In the genomic region with DNA sequence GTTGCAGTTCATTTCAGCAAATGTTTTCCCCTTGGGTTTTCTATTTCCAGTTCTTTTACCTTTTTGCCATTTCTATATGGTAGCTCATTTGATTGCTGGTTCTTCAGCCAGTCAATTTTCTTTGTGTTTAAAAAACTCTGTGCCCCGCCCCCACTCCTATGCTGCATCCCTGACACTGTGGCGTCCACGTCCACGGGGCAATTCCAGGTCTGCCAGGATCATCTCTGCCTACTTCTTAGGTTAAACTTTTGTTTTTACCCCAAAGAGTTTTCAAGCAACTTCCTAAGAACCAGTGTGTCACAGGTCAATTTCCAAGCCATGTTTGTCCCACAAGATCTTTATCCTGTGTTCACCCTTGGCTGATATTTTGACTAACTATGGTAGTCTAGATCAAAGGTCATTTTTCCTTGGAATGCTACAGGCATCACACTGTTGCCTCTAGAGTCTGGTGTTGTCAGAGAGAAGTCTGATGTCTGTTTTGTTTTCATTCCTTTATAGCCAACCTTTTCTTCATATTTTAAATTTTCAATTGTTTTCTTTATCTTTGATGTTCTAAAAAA, we compare ENCODE assay signal across 23 mouse cellular contexts. TPM values are rescaled to one million over a fixed set of nuclear protein-coding genes. Genes with fewer than 3 reads are reported as not detected.
A peak's percentile ranks its signal among the peaks of the same experiment; 100 is the strongest.
DNase-seq lines count a peak whose midpoint lies in the region; ATAC-seq and TF ChIP-seq lines count a peak whose summit lies in the region.
"Had no signal": no experiment of that assay in that cellular context is flagged by ENCODE, and none has a peak within 500 bp of the region (broad histone marks: within the 10 kb centered on the region; RNA-seq: fewer than 3 reads in every experiment).

No protein-coding gene starts in this region.

- H3K4me2 ChIP-seq in forebrain, embryonic 14.5 days (ENCODE audit: low read length): no peak overlapping the region
- no peak overlapping the region for H3K4me2 ChIP-seq in forebrain, embryonic 12.5 days
- no peak overlapping the region for H3K4me2 ChIP-seq in forebrain, postnatal 0 days (ENCODE audit: low read depth)
- H3K4me2 ChIP-seq: embryonic facial prominence, embryonic 15.5 days; hindbrain, embryonic 12.5 days had no signal

- no peak overlapping the region for H3K9ac ChIP-seq in forebrain, embryonic 14.5 days (ENCODE audit: low read length)
- H3K9ac ChIP-seq in forebrain, embryonic 12.5 days: no peak overlapping the region
- H3K9ac ChIP-seq in forebrain, postnatal 0 days: no peak overlapping the region
- H3K9ac ChIP-seq: embryonic facial prominence, embryonic 15.5 days; hindbrain, embryonic 12.5 days had no signal

- 50% methylated on average over 4 of the region's 4 CpGs for WGBS in forebrain, embryonic 14.5 days
- WGBS in forebrain, embryonic 12.5 days: 65% methylated on average over 4 of the region's 4 CpGs
- 53% methylated on average over 4 of the region's 4 CpGs for WGBS in forebrain, postnatal 0 days

- no peak overlapping the region for H3K4me3 ChIP-seq in forebrain, embryonic 14.5 days (ENCODE audit: low read depth, low read length)
- H3K4me3 ChIP-seq in forebrain, embryonic 12.5 days (replicated peaks): no peak overlapping the region
- no peak overlapping the region for H3K4me3 ChIP-seq in forebrain, postnatal 0 days (ENCODE audit: low read depth, low read length)
- H3K4me3 ChIP-seq: embryonic facial prominence, embryonic 15.5 days; erythroblast, embryonic 14.5 days; gastrocnemius, adult 2 months; hindbrain, embryonic 12.5 days had no signal

- peak overlapping the region; percentile 15; the same call in 1 of the 2 replicates for H3K27ac ChIP-seq in forebrain, embryonic 14.5 days (ENCODE audit: low read depth, low read length)
- no peak overlapping the region for H3K27ac ChIP-seq in forebrain, embryonic 12.5 days
- H3K27ac ChIP-seq in forebrain, postnatal 0 days (ENCODE audit: low read depth, low read length): 0 out of 2 replicates have a peak overlapping the region, but pooled peaks have one; percentile 42
- H3K27ac ChIP-seq: embryonic facial prominence, embryonic 15.5 days; gastrocnemius, adult 2 months; hindbrain, embryonic 12.5 days had no signal

- no peak for TF ChIP-seq CTCF in forebrain, postnatal 0 days (IDR thresholded peaks at IDR 0.05; ENCODE audit: low read depth)

- H3K36me3 ChIP-seq in forebrain, embryonic 14.5 days (ENCODE audit: control insufficient read depth, insufficient read depth, low read length): no peaks in the 10 kb centered on the region
- H3K36me3 ChIP-seq in forebrain, embryonic 12.5 days (replicated peaks): no peaks in the 10 kb centered on the region
- no peaks in the 10 kb centered on the region for H3K36me3 ChIP-seq in forebrain, postnatal 0 days (ENCODE audit: insufficient read depth)
- H3K36me3 ChIP-seq: embryonic facial prominence, embryonic 15.5 days; hindbrain, embryonic 12.5 days had no signal

- DNase-seq in forebrain, embryonic 14.5 days (ENCODE audit: low spot score): no peak
- DNase-seq in kidney, adult 9 months: peak; percentile 19
- DNase-seq in kidney, postnatal 25 days: no peak
- peak; percentile 75 for DNase-seq in adipocyte (ENCODE audit: low spot score)
- no peak for DNase-seq in forebrain, postnatal 0 days
- DNase-seq in embryo, embryonic 10 days (ENCODE audit: low spot score): no peak
- DNase-seq: adrenal gland, adult 2 months; adrenal gland, postnatal 25 days; cerebellum, adult 2 months; embryo, embryonic 11 days; gastrocnemius, adult 2 months; gastrocnemius, postnatal 25 days; heart, postnatal 10 days; heart, postnatal 4 days had no signal

- H3K9me3 ChIP-seq in forebrain, embryonic 14.5 days (replicated peaks; ENCODE audit: control insufficient read depth, low read length): no peaks in the 10 kb centered on the region
- H3K9me3 ChIP-seq in forebrain, embryonic 12.5 days: no peaks in the 10 kb centered on the region
- no peaks in the 10 kb centered on the region for H3K9me3 ChIP-seq in forebrain, postnatal 0 days (ENCODE audit: low read length)
- H3K9me3 ChIP-seq: embryonic facial prominence, embryonic 15.5 days; hindbrain, embryonic 12.5 days had no signal

- ATAC-seq in forebrain, embryonic 14.5 days: no peak
- no peak for ATAC-seq in forebrain, embryonic 12.5 days (ENCODE audit: low FRiP score)
- no peak for ATAC-seq in forebrain, postnatal 0 days
- ATAC-seq: activated CD4-positive, CD25-positive, alpha-beta regulatory T cell, adult 4 months; hindbrain, embryonic 16.5 days; inflammation-experienced regulatory T-cells, adult 6 months; Patski had no signal

- H3K27me3 ChIP-seq in forebrain, embryonic 14.5 days (replicated peaks; ENCODE audit: control insufficient read depth, insufficient read depth, low read length): no peaks in the 10 kb centered on the region
- no peaks in the 10 kb centered on the region for H3K27me3 ChIP-seq in forebrain, embryonic 12.5 days
- no peaks in the 10 kb centered on the region for H3K27me3 ChIP-seq in forebrain, postnatal 0 days (ENCODE audit: insufficient read depth, low read length)
- H3K27me3 ChIP-seq: embryonic facial prominence, embryonic 15.5 days; hindbrain, embryonic 12.5 days had no signal

- H3K4me1 ChIP-seq in forebrain, embryonic 14.5 days (ENCODE audit: control insufficient read depth, insufficient read depth, low read length): 0 out of 2 replicates have a peak, but pooled peaks cover 3% of the 10 kb centered on the region
- no peaks in the 10 kb centered on the region for H3K4me1 ChIP-seq in forebrain, embryonic 12.5 days
- no peaks in the 10 kb centered on the region for H3K4me1 ChIP-seq in forebrain, postnatal 0 days (ENCODE audit: insufficient read depth)
- H3K4me1 ChIP-seq: embryonic facial prominence, embryonic 15.5 days; hindbrain, embryonic 12.5 days had no signal

RNA-seq across cellular contexts. Expression of a gene that starts 12.3 kb away (rescaled TPM):
- 10.3 and 11.7 TPM in 2 replicates for polyA plus RNA-seq in forebrain, embryonic 14.5 days (2014; fragmentation: Nextera tagmentation; extraction: Ambion mirVana)
- 6.4 and 6.5 TPM in 2 replicates for polyA plus RNA-seq in forebrain, embryonic 12.5 days (2016; fragmentation: Nextera tagmentation; extraction: Ambion mirVana)
- 28.8 and 29.5 TPM in 2 replicates for total RNA-seq in forebrain, postnatal 0 days (2014; rRNA removed)
- 6.3 and 8.7 TPM in 2 replicates for polyA plus RNA-seq in forebrain, postnatal 0 days (2015; fragmentation: Nextera tagmentation; extraction: Ambion mirVana)

RNA-seq across cellular contexts. Expression of a gene that starts 39.8 kb away (rescaled TPM):
- polyA plus RNA-seq in forebrain, embryonic 14.5 days (2014; fragmentation: Nextera tagmentation; extraction: Ambion mirVana): 2.7 and 3.8 TPM in 2 replicates
- polyA plus RNA-seq in forebrain, embryonic 12.5 days (2016; fragmentation: Nextera tagmentation; extraction: Ambion mirVana): 1.4 and 2.7 TPM in 2 replicates
- total RNA-seq in forebrain, postnatal 0 days (2014; rRNA removed): 3.9 and 4.5 TPM in 2 replicates
- polyA plus RNA-seq in forebrain, postnatal 0 days (2015; fragmentation: Nextera tagmentation; extraction: Ambion mirVana): 2.6 and 3.0 TPM in 2 replicates
- total RNA-seq: MEL had no signal
- polyA plus RNA-seq: erythroblast, embryonic 14.5 days had no signal

Comparison
In these comparisons a context has a peak if more than half of its experiments do, and no peak if none do; other contexts are left out.
1. DNase-seq: peak in kidney, adult 9 months (single experiment) and adipocyte (single experiment); none in forebrain, embryonic 14.5 days (single experiment), kidney, postnatal 25 days (0 of 2), forebrain, postnatal 0 days (single experiment) and embryo, embryonic 10 days (single experiment).